Mouse (Mus musculus) inflammation-experienced regulatory T-cells, adult 6 months (primary cell): ENCODE measurements around the gene Etfbkmt. TPM values are rescaled to one million over a fixed set of nuclear protein-coding genes. Genes with fewer than 3 reads are reported as not detected.
"Not testable (repeated sequence)": the region's sequence is repeated elsewhere in the genome, so short reads cannot be mapped to it uniquely, and the experiment has no call there.

Experiments
- ATAC-seq: one replicate; pipeline ENCODE4 v1.8.0; 2017
- polyA plus RNA-seq, 3 experiments: library from polyadenylated mRNA; unstranded; fragments of 100-300 nt; shearing (Covaris generic); gene quantifications; one replicate each; pipeline ENCODE4 v1.2.1; 2017

Gene Etfbkmt
- 10 to 100 TPM; 42.0 to 73.9 (median 68.8) TPM for polyA plus RNA-seq

- ATAC-seq, result no peak
Measured at GRCm38 (mm10) chr6:149139471-149139870, at the start of gene Etfbkmt. TSS of gene Etfbkmt (plus strand) at chr6:149139849.

DNA sequence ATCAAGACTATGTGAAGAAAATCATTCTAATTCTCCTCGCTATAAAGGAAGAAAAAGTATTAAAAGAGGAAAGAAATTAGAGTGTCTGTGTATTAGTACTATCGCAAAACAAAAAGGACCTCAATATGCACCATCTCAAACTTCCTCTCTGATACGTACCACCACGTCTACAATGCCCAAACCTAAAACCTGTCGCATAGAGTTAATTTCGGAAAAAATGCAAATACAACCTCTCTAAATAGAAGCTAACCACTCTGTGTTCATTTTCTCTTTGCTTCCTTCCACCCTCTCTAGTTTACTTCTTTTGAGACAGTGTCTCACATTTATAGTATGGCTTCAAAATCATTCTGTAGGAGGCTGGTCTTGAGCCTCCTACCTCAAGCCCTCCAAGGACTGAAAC lies 47.2 kb upstream of the Etfbkmt start:
- no peak for ATAC-seq

DNA sequence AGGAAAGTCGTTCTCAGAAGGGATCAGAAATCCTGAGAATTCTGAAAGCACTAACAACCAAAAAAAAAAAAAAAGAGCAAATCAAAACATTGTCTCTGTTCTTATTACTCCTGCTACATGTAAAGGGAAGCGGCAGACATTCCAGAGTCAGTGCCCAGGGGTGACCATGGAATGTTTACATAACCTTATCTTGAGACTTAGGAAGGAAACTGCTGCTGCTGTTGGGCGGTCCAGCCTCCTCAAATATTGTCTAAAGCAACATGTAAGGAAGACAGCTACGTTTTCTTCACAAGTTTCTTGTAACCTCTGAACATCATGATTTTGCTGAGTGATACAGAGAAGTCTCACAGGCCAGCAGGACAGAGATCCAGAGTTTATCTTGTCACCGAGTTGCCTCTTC lies 46.2 kb upstream of the Etfbkmt start:
- ATAC-seq, result no peak

DNA sequence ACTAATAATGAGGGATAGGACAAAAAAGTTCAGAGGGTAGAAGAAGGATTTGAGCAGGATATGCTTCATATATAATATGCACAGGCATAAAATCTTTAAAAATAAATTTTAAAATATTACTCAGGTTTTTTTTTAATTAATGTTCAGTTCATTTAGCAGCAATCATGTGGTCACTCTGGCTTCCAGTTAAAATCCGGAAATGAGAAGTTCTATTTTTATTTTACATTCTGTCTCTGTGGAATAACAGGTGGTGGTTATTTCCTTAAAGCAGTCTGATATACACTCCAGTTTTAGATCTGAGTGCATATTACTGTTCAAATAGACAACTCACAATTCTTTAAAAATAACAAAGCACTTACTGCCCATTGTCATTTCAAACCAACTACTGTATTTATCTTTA lies 45.1 kb upstream of the Etfbkmt start:
- no peak for ATAC-seq

GRCm38 (mm10) chr6:149095389-149095788 lies 44.3 kb upstream of the Etfbkmt start:
- no peak for ATAC-seq

DNA sequence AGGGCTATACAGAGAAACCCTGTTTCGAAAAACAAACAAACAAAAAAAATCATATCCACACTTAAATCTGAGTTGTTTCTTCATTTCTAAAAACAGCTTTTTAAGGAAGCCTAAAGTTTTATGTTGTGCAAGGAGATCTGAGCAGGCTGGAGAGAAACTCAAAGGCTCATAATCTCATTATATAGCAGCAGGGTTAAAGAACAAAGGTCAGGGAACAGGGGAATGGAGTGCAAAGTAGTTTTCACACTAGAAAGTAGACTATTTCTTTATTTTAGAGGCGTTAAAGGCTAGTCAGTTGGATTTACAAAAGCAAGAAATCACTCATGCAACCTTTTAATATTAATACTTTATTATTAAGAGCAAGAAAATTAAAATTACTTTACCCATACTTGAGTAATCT lies 43.4 kb upstream of the Etfbkmt start:
- no peak for ATAC-seq

- ATAC-seq, result no peak
Measured at GRCm38 (mm10) chr6:149097276-149097675, 42.4 kb upstream of the Etfbkmt start.

DNA sequence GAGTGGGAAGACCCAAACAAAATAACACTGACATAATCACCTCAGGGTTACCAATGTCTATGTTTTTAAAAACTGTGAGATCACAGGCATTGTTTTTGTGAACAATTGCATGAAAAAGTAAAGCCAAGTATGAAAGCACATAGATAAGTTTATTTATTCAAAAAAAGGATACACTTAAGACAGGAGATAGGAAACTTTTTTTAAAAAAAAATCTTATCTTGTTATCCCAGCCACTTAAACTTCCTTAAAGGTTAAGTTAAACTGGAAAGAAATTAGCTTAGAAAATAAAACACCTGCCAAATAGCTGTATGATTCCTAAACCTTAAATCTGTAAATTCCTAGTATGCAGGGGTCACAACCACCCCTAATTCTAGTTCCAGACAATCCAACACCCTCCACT lies 40.7 kb upstream of the Etfbkmt start:
- ATAC-seq, result no peak

DNA sequence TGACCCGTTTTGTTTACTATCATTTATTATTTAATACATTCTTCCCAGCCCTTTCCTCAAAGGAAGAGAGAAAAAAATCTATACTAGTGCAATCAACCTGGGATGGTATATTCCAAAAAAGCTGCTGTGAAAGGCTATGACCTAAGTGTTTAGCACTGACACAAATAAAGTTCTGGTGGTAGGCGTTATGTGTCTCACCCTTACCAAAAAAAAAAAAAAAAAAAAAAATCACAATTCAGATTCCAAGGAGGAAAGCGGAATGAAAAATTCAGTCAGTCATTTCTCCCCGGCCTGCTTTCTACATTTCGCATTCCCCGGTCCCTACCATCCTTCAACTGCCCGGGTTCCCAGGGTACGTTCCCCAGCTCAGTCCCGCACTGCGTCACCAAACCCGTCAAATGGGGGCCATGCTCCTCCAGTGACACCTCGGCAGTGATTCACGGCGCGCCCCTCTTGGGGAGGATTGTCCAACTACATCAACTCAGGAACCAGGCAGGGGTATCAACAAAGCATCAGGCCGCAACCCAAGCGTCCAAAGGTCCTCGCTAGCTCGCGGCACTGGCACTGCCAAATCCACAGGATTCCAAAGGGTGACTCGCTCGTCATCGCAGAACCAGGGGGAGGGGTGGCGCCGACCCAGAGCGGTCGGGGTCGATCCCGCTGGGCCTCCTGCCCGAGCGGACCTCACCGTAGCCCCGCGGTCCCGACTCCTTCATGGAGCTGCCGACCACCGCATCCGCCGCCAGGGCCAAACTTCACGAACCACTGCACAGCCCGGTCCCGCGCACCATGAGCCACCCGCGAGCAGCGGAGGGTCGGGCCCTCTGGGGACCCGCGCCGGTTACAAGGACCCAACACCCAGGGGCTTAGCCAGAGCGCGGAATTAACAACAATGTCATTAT lies 39.2 kb upstream of the Etfbkmt start:
- ATAC-seq, result no peak

- ATAC-seq, result peak; percentile 32
Measured at GRCm38 (mm10) chr6:149101076-149101942, 38.3 kb upstream of the Etfbkmt start, which contains the start of gene Dennd5b. TSS of gene Dennd5b (minus strand) at chr6:149101680.

DNA sequence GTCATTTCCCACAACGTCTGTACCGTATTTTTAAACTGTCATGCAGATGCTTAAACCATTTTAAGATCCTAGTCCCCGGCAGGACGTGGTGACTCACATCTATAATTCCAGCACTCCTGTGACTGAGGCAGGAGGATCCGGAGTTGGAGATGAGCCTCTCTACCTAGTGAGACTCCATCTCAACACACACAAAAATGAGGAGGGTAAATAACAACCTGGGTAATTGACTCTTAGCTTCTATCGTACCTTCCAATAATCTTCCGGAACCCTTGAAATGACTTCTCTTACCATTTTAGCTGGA lies 37.8 kb upstream of the Etfbkmt start:
- peak; percentile 25 for ATAC-seq

GRCm38 (mm10) chr6:149103451-149103850 lies 36.2 kb upstream of the Etfbkmt start:
- ATAC-seq, result no peak

GRCm38 (mm10) chr6:149107615-149108014 lies 32.0 kb upstream of the Etfbkmt start:
- no peak for ATAC-seq

DNA sequence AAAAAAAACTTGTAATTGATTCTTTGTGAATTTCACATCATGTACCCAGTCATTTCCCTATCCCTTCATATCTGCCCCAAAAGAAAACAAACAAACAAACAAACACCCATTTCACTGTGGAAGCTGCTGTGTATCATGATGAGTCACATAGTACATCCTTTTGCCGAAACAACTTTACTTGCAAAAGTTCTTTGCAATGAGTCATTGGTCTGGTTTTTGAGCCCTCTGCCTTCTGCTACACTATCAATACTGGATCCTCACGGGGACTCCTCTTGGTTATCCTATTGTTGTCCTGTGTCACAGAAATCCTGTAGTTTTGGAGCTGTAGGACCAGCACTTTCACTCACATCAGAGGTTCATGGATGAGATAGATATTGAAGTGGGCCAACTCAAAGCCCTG lies 30.7 kb upstream of the Etfbkmt start:
- ATAC-seq, result no peak

DNA sequence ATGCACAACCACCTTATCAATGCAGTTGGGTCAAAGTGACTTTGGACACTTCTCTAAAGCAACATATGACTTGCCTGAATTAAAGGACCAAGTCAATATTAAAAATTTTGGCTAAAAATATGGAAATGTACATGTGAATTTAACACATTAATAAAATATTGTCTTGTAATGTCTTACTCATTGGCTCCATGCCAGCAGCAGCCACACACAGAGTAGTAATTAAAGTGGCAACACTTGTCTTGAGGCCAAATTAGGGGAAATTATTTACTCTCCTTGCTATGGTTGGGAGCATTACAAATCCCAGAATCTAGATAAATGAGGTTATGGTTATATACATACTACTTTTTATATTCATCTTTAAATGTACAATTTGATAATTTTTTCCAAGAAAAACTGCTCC lies 22.7 kb upstream of the Etfbkmt start:
- no peak for ATAC-seq

- no peak for ATAC-seq
Measured at GRCm38 (mm10) chr6:149118935-149119334, 20.7 kb upstream of the Etfbkmt start.

GRCm38 (mm10) chr6:149119853-149120252 lies 19.8 kb upstream of the Etfbkmt start:
- peak; percentile 92 for ATAC-seq

DNA sequence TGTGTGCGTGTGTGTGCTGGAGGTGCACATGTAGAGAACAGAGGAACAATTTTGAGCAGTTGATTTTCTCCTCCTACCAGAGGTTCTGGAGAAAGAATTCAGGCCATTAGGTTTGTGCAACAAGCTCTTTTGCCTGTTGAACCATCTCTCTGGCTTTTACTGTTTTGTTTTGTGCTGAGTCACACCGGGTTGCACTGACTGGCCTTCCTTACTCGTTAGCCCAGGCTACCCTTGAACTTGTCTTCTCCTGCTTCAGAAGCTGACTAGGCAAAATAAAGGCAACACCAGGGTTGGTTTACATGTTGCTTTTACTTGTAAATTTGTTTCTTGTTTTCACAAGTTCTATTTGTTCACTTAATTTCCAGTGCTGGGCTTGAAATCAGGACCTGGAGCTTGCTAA lies 16.6 kb upstream of the Etfbkmt start:
- no peak for ATAC-seq

- ATAC-seq, result peak; percentile 84
Measured at GRCm38 (mm10) chr6:149126675-149127074, 13.0 kb upstream of the Etfbkmt start.

- ATAC-seq, result not testable (repeated sequence)
Measured at GRCm38 (mm10) chr6:149129870-149130269, 9.8 kb upstream of the Etfbkmt start, which contains the start of gene Gm10203. TSS of gene Gm10203 (plus strand) at chr6:149130170.

- ATAC-seq, result no peak
Measured at GRCm38 (mm10) chr6:149131111-149131510, 8.5 kb upstream of the Etfbkmt start.

- ATAC-seq, result peak; percentile 97
Measured at GRCm38 (mm10) chr6:149132311-149133077, 7.2 kb upstream of the Etfbkmt start.
